Comparison of ENCODE assay signal across 37 mouse cellular contexts in the genomic region with DNA sequence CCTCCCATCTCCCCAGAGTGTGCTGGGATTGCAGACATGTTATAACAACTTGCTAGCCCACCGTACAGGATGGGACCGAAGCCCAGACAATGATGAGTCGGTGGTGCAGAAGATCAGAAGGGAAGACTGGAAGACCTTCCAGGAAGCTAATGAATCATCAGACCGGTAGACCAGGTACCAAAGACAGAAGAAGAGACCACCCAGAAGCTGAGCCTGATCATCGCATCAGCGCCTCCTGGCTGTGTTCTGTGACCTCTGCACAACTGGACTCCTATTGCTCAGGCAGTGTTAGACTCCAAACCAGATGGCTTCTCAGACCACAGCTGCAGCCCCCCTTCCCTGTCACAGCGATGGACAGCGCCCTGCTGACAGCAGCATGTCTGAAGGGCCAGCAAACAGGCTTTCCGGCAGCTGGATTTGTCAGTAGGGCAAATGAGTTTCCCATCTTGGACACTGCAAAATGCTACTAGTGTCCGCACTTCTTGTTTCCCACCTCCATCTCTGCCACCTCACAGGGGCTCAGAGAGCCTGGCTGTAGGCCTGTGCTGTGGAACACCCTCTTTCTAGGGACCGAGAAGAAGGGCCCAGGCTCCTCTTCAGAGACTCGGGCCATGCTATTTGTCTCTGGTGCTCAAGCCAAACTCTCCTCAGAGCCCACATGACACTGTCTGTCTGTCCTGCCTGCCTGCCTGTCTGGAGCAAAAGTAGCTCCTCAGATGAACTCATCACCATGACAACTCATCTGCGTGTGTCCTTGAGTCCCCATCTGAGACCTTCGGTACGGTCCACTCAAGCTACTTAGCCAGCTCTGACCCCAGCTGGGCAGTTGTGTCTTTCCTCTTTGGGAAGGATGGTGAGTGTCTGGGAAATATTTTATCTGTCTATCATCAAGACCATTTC. TPM values are rescaled to one million over a fixed set of nuclear protein-coding genes. Genes with fewer than 3 reads are reported as not detected.
DNase-seq lines count a peak whose midpoint lies in the region; ATAC-seq and TF ChIP-seq lines count a peak whose summit lies in the region.
"Had no signal": no experiment of that assay in that cellular context is flagged by ENCODE, and none has a peak within 500 bp of the region (broad histone marks: within the 10 kb centered on the region; RNA-seq: fewer than 3 reads in every experiment).

No protein-coding gene starts in this region.

- H3K9me3 ChIP-seq in forebrain, embryonic 10.5 days: no peaks in the 10 kb centered on the region
- H3K9me3 ChIP-seq in forebrain, embryonic 16.5 days (ENCODE audit: control insufficient read depth, low read length): no peaks in the 10 kb centered on the region
- no peaks in the 10 kb centered on the region for H3K9me3 ChIP-seq in midbrain, embryonic 11.5 days (ENCODE audit: control insufficient read depth, low read length)
- H3K9me3 ChIP-seq in midbrain, embryonic 10.5 days (replicated peaks): no peaks in the 10 kb centered on the region
- H3K9me3 ChIP-seq in embryonic facial prominence, embryonic 14.5 days (ENCODE audit: control insufficient read depth, low read length): no peaks in the 10 kb centered on the region
- no peaks in the 10 kb centered on the region for H3K9me3 ChIP-seq in kidney, embryonic 15.5 days (replicated peaks)
- H3K9me3 ChIP-seq: heart, embryonic 12.5 days had no signal

- H3K4me1 ChIP-seq in forebrain, embryonic 10.5 days: peaks cover 6% of the 10 kb centered on the region
- H3K4me1 ChIP-seq in forebrain, embryonic 16.5 days (replicated peaks; ENCODE audit: control insufficient read depth, insufficient read depth, low read length): no peaks in the 10 kb centered on the region
- H3K4me1 ChIP-seq in midbrain, embryonic 11.5 days (ENCODE audit: control insufficient read depth, insufficient read depth, low read length): no peaks in the 10 kb centered on the region
- H3K4me1 ChIP-seq in midbrain, embryonic 10.5 days: peaks cover 6% of the 10 kb centered on the region
- no peaks in the 10 kb centered on the region for H3K4me1 ChIP-seq in embryonic facial prominence, embryonic 14.5 days (ENCODE audit: control insufficient read depth, insufficient read depth, low read length)
- H3K4me1 ChIP-seq in kidney, embryonic 15.5 days: no peaks in the 10 kb centered on the region
- H3K4me1 ChIP-seq: heart, embryonic 12.5 days had no signal

- intact Hi-C loops in left cerebral cortex, adult 2 months (cut with DNase I): no loop called here

- no peak for ATAC-seq in forebrain, embryonic 16.5 days
- no peak for ATAC-seq in midbrain, embryonic 11.5 days (ENCODE audit: low FRiP score)
- ATAC-seq in embryonic facial prominence, embryonic 14.5 days (ENCODE audit: low read depth): peak; percentile 37; the same call in 1 of the 2 replicates
- ATAC-seq in kidney, embryonic 15.5 days (replicated peaks; ENCODE audit: low FRiP score): no peak
- ATAC-seq: forebrain, embryonic 14.5 days; hindbrain, embryonic 16.5 days; intestine, embryonic 16.5 days; Patski had no signal

- peak overlapping the region; percentile 5; the same call in 1 of the 2 replicates for H3K27ac ChIP-seq in forebrain, embryonic 10.5 days
- H3K27ac ChIP-seq in forebrain, embryonic 16.5 days (ENCODE audit: low read length): no peak overlapping the region
- no peak overlapping the region for H3K27ac ChIP-seq in midbrain, embryonic 11.5 days (ENCODE audit: low read depth, low read length)
- no peak overlapping the region for H3K27ac ChIP-seq in midbrain, embryonic 10.5 days (replicated peaks)
- no peak overlapping the region for H3K27ac ChIP-seq in embryonic facial prominence, embryonic 14.5 days (replicated peaks; ENCODE audit: low read depth, low read length)
- no peak overlapping the region for H3K27ac ChIP-seq in left cerebral cortex, adult 2 months
- H3K27ac ChIP-seq in kidney, embryonic 15.5 days: no peak overlapping the region
- H3K27ac ChIP-seq: liver, embryonic 14.5 days; macrophage had no signal

- 81% methylated on average over 15 of the region's 15 CpGs for WGBS in forebrain, embryonic 10.5 days
- 80% methylated on average over 15 of the region's 15 CpGs for WGBS in forebrain, embryonic 16.5 days
- WGBS in midbrain, embryonic 11.5 days: 76% methylated on average over 15 of the region's 15 CpGs
- WGBS in midbrain, embryonic 10.5 days: 75% methylated on average over 15 of the region's 15 CpGs
- 70% methylated on average over 15 of the region's 15 CpGs for WGBS in embryonic facial prominence, embryonic 14.5 days
- 75% methylated on average over 15 of the region's 15 CpGs for WGBS in kidney, embryonic 15.5 days

- no peak overlapping the region for H3K4me2 ChIP-seq in forebrain, embryonic 16.5 days (ENCODE audit: low read length)
- no peak overlapping the region for H3K4me2 ChIP-seq in midbrain, embryonic 11.5 days
- no peak overlapping the region for H3K4me2 ChIP-seq in embryonic facial prominence, embryonic 14.5 days (ENCODE audit: low read depth, low read length)
- H3K4me2 ChIP-seq in kidney, embryonic 15.5 days: no peak overlapping the region
- H3K4me2 ChIP-seq: heart, embryonic 12.5 days had no signal

- no peak for TF ChIP-seq CTCF in left cerebral cortex, adult 2 months (IDR thresholded peaks at IDR 0.05)

- no peak overlapping the region for H3K4me3 ChIP-seq in forebrain, embryonic 10.5 days
- H3K4me3 ChIP-seq in forebrain, embryonic 16.5 days (replicated peaks; ENCODE audit: low read length): no peak overlapping the region
- H3K4me3 ChIP-seq in midbrain, embryonic 11.5 days (ENCODE audit: low read depth, low read length): no peak overlapping the region
- no peak overlapping the region for H3K4me3 ChIP-seq in midbrain, embryonic 10.5 days
- no peak overlapping the region for H3K4me3 ChIP-seq in embryonic facial prominence, embryonic 14.5 days (ENCODE audit: low read depth, low read length)
- H3K4me3 ChIP-seq in left cerebral cortex, adult 2 months: no peak overlapping the region
- H3K4me3 ChIP-seq in kidney, embryonic 15.5 days (replicated peaks): no peak overlapping the region
- H3K4me3 ChIP-seq: heart, embryonic 12.5 days had no signal

- H3K27me3 ChIP-seq in forebrain, embryonic 10.5 days (ENCODE audit: poor library complexity, severe bottlenecking): no peaks in the 10 kb centered on the region
- no peaks in the 10 kb centered on the region for H3K27me3 ChIP-seq in forebrain, embryonic 16.5 days (replicated peaks; ENCODE audit: control insufficient read depth, insufficient read depth, low read length)
- H3K27me3 ChIP-seq in midbrain, embryonic 11.5 days (ENCODE audit: control insufficient read depth, insufficient read depth, low read length): no peaks in the 10 kb centered on the region
- H3K27me3 ChIP-seq in midbrain, embryonic 10.5 days (ENCODE audit: low read depth, poor library complexity, severe bottlenecking): no peaks in the 10 kb centered on the region
- no peaks in the 10 kb centered on the region for H3K27me3 ChIP-seq in embryonic facial prominence, embryonic 14.5 days (replicated peaks; ENCODE audit: control insufficient read depth, insufficient read depth, low read length)
- no peaks in the 10 kb centered on the region for H3K27me3 ChIP-seq in kidney, embryonic 15.5 days
- H3K27me3 ChIP-seq: heart, embryonic 12.5 days; Patski had no signal

- H3K36me3 ChIP-seq in forebrain, embryonic 10.5 days (replicated peaks): no peaks in the 10 kb centered on the region
- H3K36me3 ChIP-seq in forebrain, embryonic 16.5 days (ENCODE audit: control insufficient read depth, insufficient read depth): no peaks in the 10 kb centered on the region
- H3K36me3 ChIP-seq in midbrain, embryonic 11.5 days (ENCODE audit: control insufficient read depth, insufficient read depth, low read length): no peaks in the 10 kb centered on the region
- H3K36me3 ChIP-seq in midbrain, embryonic 10.5 days: no peaks in the 10 kb centered on the region
- H3K36me3 ChIP-seq in embryonic facial prominence, embryonic 14.5 days (ENCODE audit: control insufficient read depth, insufficient read depth, low read length): no peaks in the 10 kb centered on the region
- no peaks in the 10 kb centered on the region for H3K36me3 ChIP-seq in kidney, embryonic 15.5 days
- H3K36me3 ChIP-seq: heart, embryonic 12.5 days had no signal

- no peak overlapping the region for H3K9ac ChIP-seq in forebrain, embryonic 16.5 days (replicated peaks; ENCODE audit: low read depth, low read length)
- H3K9ac ChIP-seq in midbrain, embryonic 11.5 days (ENCODE audit: low read length): no peak overlapping the region
- no peak overlapping the region for H3K9ac ChIP-seq in embryonic facial prominence, embryonic 14.5 days (ENCODE audit: low read depth, low read length)
- no peak overlapping the region for H3K9ac ChIP-seq in kidney, embryonic 15.5 days
- H3K9ac ChIP-seq: heart, embryonic 12.5 days; liver, embryonic 14.5 days had no signal

- DNase-seq in forebrain, embryonic 10.5 days (ENCODE audit: extremely low spot score, low spot score): no peak
- peak; percentile 75 for DNase-seq in midbrain, embryonic 11.5 days (ENCODE audit: low spot score, missing footprints)
- DNase-seq in midbrain, embryonic 10.5 days (ENCODE audit: low spot score): no peak
- DNase-seq in embryonic facial prominence, embryonic 14.5 days (ENCODE audit: low spot score): no peak
- DNase-seq in left cerebral cortex, adult 2 months (ENCODE audit: extremely low spot score in 1 of 2, low spot score in 2 of 2): no peak
- DNase-seq: adrenal gland, postnatal 14 days; cerebellum, adult 11-12 months; cerebellum, adult 9-11 months; gastrocnemius, postnatal 25 days; heart, adult 18-20 months; heart, postnatal 4 days; kidney, adult 9 months; kidney, postnatal 14 days; layer of hippocampus, adult 9-11 months; liver; lung, adult 2 months; lung, postnatal 10 days; thymus, adult 2 months; thymus, postnatal 36 days had no signal

RNA-seq across cellular contexts. Expression of a gene that starts 37.6 kb away (rescaled TPM):
- not detected in 2 replicates for polyA plus RNA-seq in forebrain, embryonic 10.5 days (2016; fragmentation: Nextera tagmentation; extraction: Ambion mirVana)
- not detected in 2 replicates for polyA plus RNA-seq in forebrain, embryonic 16.5 days (2015; fragmentation: Nextera tagmentation; extraction: Ambion mirVana)
- not detected in 2 replicates for polyA plus RNA-seq in midbrain, embryonic 11.5 days (2014; fragmentation: Nextera tagmentation; extraction: Ambion mirVana)
- polyA plus RNA-seq in midbrain, embryonic 10.5 days (2016; fragmentation: Nextera tagmentation; extraction: Ambion mirVana): not detected in 2 replicates
- not detected in 2 replicates for polyA plus RNA-seq in embryonic facial prominence, embryonic 14.5 days (2014; fragmentation: Nextera tagmentation; extraction: Ambion mirVana)
- not detected for total RNA-seq in left cerebral cortex, adult 2 months (2021)
- not detected in 2 replicates for polyA plus RNA-seq in kidney, embryonic 15.5 days (2015; fragmentation: Nextera tagmentation; extraction: Ambion mirVana)
- total RNA-seq: adrenal gland, postnatal 14 days; gastrocnemius, adult 18-20 months; gastrocnemius, postnatal 25 days; heart, adult 18-20 months; heart, postnatal 4 days; left cerebral cortex, adult 18-20 months; left cerebral cortex, postnatal 25 days; megakaryocyte-erythroid progenitor cell, adult 5-6 weeks; MEL had no signal
- polyA plus RNA-seq: cortical plate, adult 2 months; forebrain, embryonic 14.5 days; frontal cortex, adult 2 months; heart, embryonic 12.5 days; heart, postnatal 0 days; intestine, embryonic 16.5 days; liver, embryonic 14.5 days; lung, adult 2 months; macrophage; neural tube, embryonic 14.5 days; Patski; thymus, adult 2 months had no signal
